Mouse (Mus musculus) T-helper 2 cell (primary cell): ENCODE results near the gene Ereg.

Experiments
- in situ Hi-C: fragments of 300-600 bp; cut with MboI, MseI; formaldehyde crosslinking; loops from one replicate; pipeline ENCODE4 v1.15.1; 2025; ENCODE audit warnings: high pct_unique_total_duplicates

Gene Ereg

GRCm38 (mm10) chr5:91110023-91110670 is 35.7 kb downstream of the Ereg start:
- in situ Hi-C loops: no loop called here

DNA sequence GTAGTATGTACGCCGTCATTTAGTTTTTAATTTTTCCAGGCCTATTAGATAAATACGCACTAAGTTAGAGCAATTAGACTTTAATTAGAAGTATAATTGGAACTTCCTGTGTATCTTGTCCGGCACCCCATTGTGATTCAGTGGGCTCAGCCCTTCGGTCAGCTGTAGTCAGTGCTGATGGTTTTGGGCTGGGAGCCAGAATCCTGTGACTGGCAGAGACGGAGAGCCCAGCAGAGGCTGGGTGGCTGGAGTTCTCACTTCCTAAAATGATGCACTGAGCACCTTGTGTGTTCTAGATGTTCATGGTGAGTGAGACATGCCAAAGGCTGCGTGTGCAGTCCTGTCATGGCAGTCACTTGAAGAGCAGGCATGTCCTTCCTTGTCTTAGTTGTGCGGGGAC is 36.6 kb downstream of the Ereg start:
- in situ Hi-C loops: no loop called here

DNA sequence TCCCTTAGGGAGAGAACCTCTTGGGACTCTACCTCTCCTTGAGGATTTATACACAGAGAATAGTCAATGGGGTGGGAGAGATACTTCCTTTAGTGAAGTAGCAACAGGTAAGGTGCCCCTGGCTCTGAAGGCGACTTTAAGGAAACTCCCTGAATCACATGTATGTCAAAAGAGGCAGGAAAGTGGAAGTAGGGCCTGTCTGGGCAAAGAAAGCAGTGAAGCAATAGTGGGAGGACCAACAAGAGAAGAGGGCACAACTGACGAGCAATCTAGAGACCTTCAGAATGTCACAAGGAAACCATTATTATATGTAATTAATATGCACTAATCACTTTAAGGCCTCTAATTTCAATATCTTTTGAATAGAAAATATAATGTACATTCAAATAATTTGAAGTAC is 39.5 kb downstream of the Ereg start:
- in situ Hi-C loops: no loop called here

- in situ Hi-C loops: no loop called here
Measured at GRCm38 (mm10) chr5:91114574-91114973, 40.2 kb downstream of the Ereg start.

DNA sequence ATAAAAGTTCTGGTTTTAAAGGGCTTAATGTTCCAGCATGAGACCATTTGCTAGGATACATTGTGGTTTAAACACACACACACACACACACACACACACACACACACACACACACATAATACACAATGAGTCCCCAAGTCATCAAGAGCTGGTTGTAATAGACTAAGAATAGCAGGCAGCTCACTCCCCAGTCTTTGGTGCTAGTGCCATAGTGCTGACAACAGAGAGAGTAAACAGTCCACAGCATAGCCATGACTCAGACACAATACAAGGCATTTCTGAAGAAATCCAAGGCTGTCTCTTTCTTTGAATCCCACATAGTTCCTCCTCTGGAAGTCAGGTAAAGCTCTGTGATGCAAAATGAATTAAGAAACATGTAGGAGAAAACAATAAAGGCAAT is 44.2 kb downstream of the Ereg start:
- in situ Hi-C loops: no loop called here

- in situ Hi-C loops: no loop called here
Measured at GRCm38 (mm10) chr5:91123404-91123803, 49.0 kb downstream of the Ereg start.

GRCm38 (mm10) chr5:91124140-91124539 is 49.7 kb downstream of the Ereg start:
- in situ Hi-C loops: no loop called here

- in situ Hi-C loops: no loop called here
Measured at GRCm38 (mm10) chr5:91126623-91127022, 52.2 kb downstream of the Ereg start.

GRCm38 (mm10) chr5:91134961-91135360 is 60.5 kb downstream of the Ereg start:
- in situ Hi-C loops: no loop called here

- in situ Hi-C loops: no loop called here
Measured at GRCm38 (mm10) chr5:91138970-91139369, 64.5 kb downstream of the Ereg start.

- in situ Hi-C loops: no loop called here
Measured at GRCm38 (mm10) chr5:91139446-91139873, 65.0 kb downstream of the Ereg start, which contains the start of gene Areg. TSS of gene Areg (plus strand) at chr5:91139599.

- in situ Hi-C loops: no loop called here
Measured at GRCm38 (mm10) chr5:91140896-91141448, 66.5 kb downstream of the Ereg start.
